Mouse (Mus musculus): ENCODE data around the gene Urgcp. TPM values are rescaled to one million over a fixed set of nuclear protein-coding genes. Genes with fewer than 3 reads are reported as not detected.

Urgcp gene
- polyA plus RNA-seq, 1 experiment from 2014 or later = 35.6 TPM

DNA sequence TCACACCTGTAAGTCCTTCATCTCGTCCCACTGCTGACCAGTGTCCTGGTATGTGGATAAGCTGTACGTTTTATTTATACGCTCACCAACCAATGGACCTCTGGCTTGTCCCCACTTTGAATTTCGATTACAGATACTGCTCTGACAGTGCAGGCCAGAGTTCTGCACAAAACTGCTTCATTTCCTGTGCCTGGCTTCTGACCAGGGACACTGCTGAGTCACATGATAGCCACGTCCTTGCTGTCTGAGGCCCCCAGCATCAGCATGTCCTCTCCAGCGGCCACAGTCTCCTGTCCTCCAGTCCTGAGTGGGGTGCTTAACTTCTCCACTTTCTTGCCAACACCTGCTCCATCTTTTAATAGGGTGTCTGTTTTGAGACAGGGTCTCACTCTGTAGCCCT is 79.6 kb downstream of the Urgcp start:
- no peak overlapping the region for H3K9ac ChIP-seq (ENCODE audit: low read depth, low read length)
- no peaks in the 10 kb centered on the region for H3K36me3 ChIP-seq (ENCODE audit: control insufficient read depth, insufficient read depth, low read length)
- 73% methylated on average over 6 of the region's 6 CpGs for WGBS
- H3K4me1 ChIP-seq (ENCODE audit: control insufficient read depth, insufficient read depth, low read depth, low read length) = no peaks in the 10 kb centered on the region
- H3K9me3 ChIP-seq (ENCODE audit: control insufficient read depth, low read length) = no peaks in the 10 kb centered on the region
- no peak for ATAC-seq
- H3K27ac ChIP-seq (ENCODE audit: low read depth, low read length) = no peak overlapping the region
- no peaks in the 10 kb centered on the region for H3K27me3 ChIP-seq (replicated peaks; ENCODE audit: control insufficient read depth, insufficient read depth, low read length)
- no peak overlapping the region for H3K4me2 ChIP-seq (ENCODE audit: low read length)
- H3K4me3 ChIP-seq (ENCODE audit: low read length) = no peak overlapping the region

Other genes with a start within 250 kb of the Urgcp start
- gene Xbp1, start 241.7 kb downstream of the Urgcp start, polyA plus RNA-seq (2015; fragmentation: Nextera tagmentation; extraction: Ambion mirVana) = 148 TPM in 2 replicates
- 7.4 and 10.3 TPM in 2 replicates for gene Ccdc117, start 220.2 kb downstream of the Urgcp start, polyA plus RNA-seq (2015; fragmentation: Nextera tagmentation; extraction: Ambion mirVana)
- gene Ankrd36, start 192.7 kb downstream of the Urgcp start, polyA plus RNA-seq (2015; fragmentation: Nextera tagmentation; extraction: Ambion mirVana) = not detected in 2 replicates
- gene Mrps24, start 46.7 kb downstream of the Urgcp start, polyA plus RNA-seq (2015; fragmentation: Nextera tagmentation; extraction: Ambion mirVana) = 182 and 207 TPM in 2 replicates
- 148 and 150 TPM in 2 replicates for gene Dbnl, start 26.1 kb upstream of the Urgcp start, polyA plus RNA-seq (2015; fragmentation: Nextera tagmentation; extraction: Ambion mirVana)
- 3.3 and 13.6 TPM in 2 replicates for gene Pgam2, start 41.4 kb upstream of the Urgcp start, polyA plus RNA-seq (2015; fragmentation: Nextera tagmentation; extraction: Ambion mirVana)
- gene Polm, start 75.6 kb upstream of the Urgcp start, polyA plus RNA-seq (2015; fragmentation: Nextera tagmentation; extraction: Ambion mirVana) = 5.5 and 6.1 TPM in 2 replicates
- 27.4 and 35.8 TPM in 2 replicates for gene Aebp1, start 99.6 kb upstream of the Urgcp start, polyA plus RNA-seq (2015; fragmentation: Nextera tagmentation; extraction: Ambion mirVana)
- 59.6 and 62.5 TPM in 2 replicates for gene Pold2, start 115.9 kb upstream of the Urgcp start, polyA plus RNA-seq (2015; fragmentation: Nextera tagmentation; extraction: Ambion mirVana)
- 0.49 TPM in 1 of 2 replicates, not detected in the other for gene Myl7, start 136.4 kb upstream of the Urgcp start, polyA plus RNA-seq (2015; fragmentation: Nextera tagmentation; extraction: Ambion mirVana)
- 5.7 and 6.6 TPM in 2 replicates for gene Gck, start 187.7 kb upstream of the Urgcp start, polyA plus RNA-seq (2015; fragmentation: Nextera tagmentation; extraction: Ambion mirVana)
- 98.9 and 99.7 TPM in 2 replicates for gene Ykt6, start 193.3 kb upstream of the Urgcp start, polyA plus RNA-seq (2015; fragmentation: Nextera tagmentation; extraction: Ambion mirVana)

Measured in hindbrain, embryonic 16.5 days (tissue).